Mouse (Mus musculus): Measurements from ENCODE around the gene Rnf141. TPM values are rescaled to one million over a fixed set of nuclear protein-coding genes. Genes with fewer than 3 reads are reported as not detected.

The Rnf141 gene
- polyA plus RNA-seq, 1 experiment from 2014 or later: 39.0 TPM

DNA sequence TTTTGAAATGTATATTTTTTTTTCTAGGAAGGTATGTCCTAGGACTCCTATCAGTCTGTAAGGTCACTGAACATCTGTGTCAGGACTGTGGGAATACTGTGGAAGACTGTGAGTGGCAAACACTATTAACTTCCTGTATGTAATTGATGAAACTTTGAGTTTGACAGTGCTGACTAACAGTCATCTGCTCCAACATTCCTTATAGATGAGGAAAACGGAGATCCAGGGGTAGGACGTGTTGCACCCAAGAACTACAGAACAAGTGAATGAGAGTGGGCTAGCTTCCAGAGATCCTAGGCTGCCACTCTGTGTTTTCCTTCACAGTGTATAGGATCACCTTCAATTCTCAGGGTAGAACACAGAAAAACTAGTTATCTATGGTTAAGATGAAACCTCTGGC, 3.1 kb upstream of the Rnf141 start:
- Histone ChIP-seq H3K4me2 (ENCODE audit: low read depth, low read length) (no peak overlapping the region), H3K4me3 (ENCODE audit: low read length) (no peak overlapping the region), H3K27ac (ENCODE audit: low read length) (no peak overlapping the region), H3K4me1 (ENCODE audit: control insufficient read depth, insufficient read depth, low read length) (peaks cover 11% of the 10 kb centered on the region), H3K9ac (ENCODE audit: low read depth, low read length) (no peak overlapping the region), H3K36me3 (ENCODE audit: control insufficient read depth, insufficient read depth, low read length) (no peaks in the 10 kb centered on the region), H3K9me3 (ENCODE audit: control insufficient read depth, low read length) (no peaks in the 10 kb centered on the region), H3K27me3 (replicated peaks; ENCODE audit: control insufficient read depth, insufficient read depth, low read length) (no peaks in the 10 kb centered on the region)
- no peak for ATAC-seq
- WGBS: 77% methylated on average over 2 of the region's 2 CpGs

DNA sequence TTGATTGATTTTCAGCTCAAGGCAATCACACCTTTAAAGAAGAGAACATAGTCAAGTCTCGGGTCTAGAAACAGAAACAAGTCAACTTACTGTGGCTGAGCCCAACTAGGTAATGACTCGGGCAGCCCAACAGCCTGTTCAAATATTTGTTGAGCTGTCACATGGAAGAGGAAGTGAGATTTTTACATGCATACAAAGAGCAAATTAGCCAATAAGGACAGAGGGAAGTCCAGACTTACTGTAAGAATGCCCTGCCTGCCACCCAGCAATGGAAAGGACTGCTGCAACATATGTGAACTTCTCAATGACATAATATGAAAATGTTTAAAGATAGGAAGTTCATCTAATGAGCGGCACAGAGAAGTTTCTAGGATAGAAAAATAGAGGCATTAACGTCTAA, 3.9 kb downstream of the Rnf141 start:
- ATAC-seq: no peak
- Histone ChIP-seq H3K4me2 (ENCODE audit: low read depth, low read length) (no peak overlapping the region), H3K4me1 (ENCODE audit: control insufficient read depth, insufficient read depth, low read length) (0 out of 2 replicates have a peak, but pooled peaks cover 3% of the 10 kb centered on the region), H3K4me3 (ENCODE audit: low read length) (no peak overlapping the region), H3K27me3 (replicated peaks; ENCODE audit: control insufficient read depth, insufficient read depth, low read length) (no peaks in the 10 kb centered on the region), H3K9me3 (ENCODE audit: control insufficient read depth, low read length) (no peaks in the 10 kb centered on the region), H3K36me3 (ENCODE audit: control insufficient read depth, insufficient read depth, low read length) (no peaks in the 10 kb centered on the region), H3K27ac (ENCODE audit: low read length) (no peak overlapping the region), H3K9ac (ENCODE audit: low read depth, low read length) (no peak overlapping the region)
- WGBS: 49% methylated on average over 4 of the region's 4 CpGs

DNA sequence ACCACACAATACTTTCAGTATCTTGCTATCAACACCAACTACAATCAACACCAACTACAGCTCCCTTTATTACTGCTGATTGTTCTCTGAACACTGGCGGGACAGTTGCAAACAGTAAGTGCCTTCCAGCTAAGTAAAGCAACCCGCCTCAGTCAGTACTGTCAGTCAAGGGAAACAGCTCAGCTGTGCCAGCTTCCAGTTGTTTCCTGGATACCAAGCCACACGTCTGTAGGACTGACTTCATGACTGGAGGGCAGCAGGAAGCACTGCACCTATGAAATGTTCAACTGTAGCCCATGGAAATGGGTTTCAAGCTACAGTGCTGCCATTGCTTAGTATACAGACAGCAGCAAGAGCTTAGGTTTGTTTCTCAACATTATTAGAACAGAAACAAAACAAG, 9.7 kb downstream of the Rnf141 start:
- H3K27ac ChIP-seq (ENCODE audit: low read length): no peak overlapping the region
- WGBS: 57% methylated on average over 3 of the region's 3 CpGs
- H3K36me3 ChIP-seq (ENCODE audit: control insufficient read depth, insufficient read depth, low read length): peaks cover 5% of the 10 kb centered on the region; the same call in 1 of the 2 replicates
- H3K4me1 ChIP-seq (ENCODE audit: control insufficient read depth, insufficient read depth, low read length): no peaks in the 10 kb centered on the region
- ATAC-seq: peak; percentile 44; the same call in 1 of the 2 replicates
- no peak overlapping the region for H3K4me3 ChIP-seq (ENCODE audit: low read length)
- H3K9ac ChIP-seq (ENCODE audit: low read depth, low read length): no peak overlapping the region
- no peaks in the 10 kb centered on the region for H3K27me3 ChIP-seq (replicated peaks; ENCODE audit: control insufficient read depth, insufficient read depth, low read length)
- H3K9me3 ChIP-seq (ENCODE audit: control insufficient read depth, low read length): no peaks in the 10 kb centered on the region
- no peak overlapping the region for H3K4me2 ChIP-seq (ENCODE audit: low read depth, low read length)

DNA sequence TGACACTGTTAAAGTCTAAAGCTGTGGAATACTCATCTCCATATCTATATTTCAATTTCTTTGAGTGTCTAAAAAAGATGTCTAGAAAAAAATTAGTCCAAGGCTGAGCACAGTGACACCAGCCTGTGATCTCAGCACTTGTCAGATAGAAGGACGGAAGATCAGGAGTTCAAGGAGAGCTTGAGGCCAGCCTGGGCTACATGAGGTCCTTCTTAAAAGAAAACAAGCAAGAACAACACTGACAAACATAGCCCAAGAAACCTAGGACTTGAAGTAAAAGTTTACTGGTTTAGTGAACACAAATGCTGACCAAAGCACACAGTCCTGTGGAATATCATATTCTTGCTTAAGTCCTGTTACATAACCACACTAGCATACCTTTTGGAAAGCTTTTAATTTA, 10.2 kb downstream of the Rnf141 start:
- Histone ChIP-seq H3K27me3 (replicated peaks; ENCODE audit: control insufficient read depth, insufficient read depth, low read length) (no peaks in the 10 kb centered on the region), H3K27ac (ENCODE audit: low read length) (no peak overlapping the region), H3K4me3 (ENCODE audit: low read length) (no peak overlapping the region), H3K36me3 (ENCODE audit: control insufficient read depth, insufficient read depth, low read length) (peaks cover 5% of the 10 kb centered on the region; the same call in 1 of the 2 replicates), H3K9ac (ENCODE audit: low read depth, low read length) (no peak overlapping the region), H3K4me2 (ENCODE audit: low read depth, low read length) (no peak overlapping the region), H3K4me1 (ENCODE audit: control insufficient read depth, insufficient read depth, low read length) (no peaks in the 10 kb centered on the region), H3K9me3 (ENCODE audit: control insufficient read depth, low read length) (no peaks in the 10 kb centered on the region)
- WGBS: 85% methylated on average over 1 of the region's 1 CpGs
- ATAC-seq: no peak

DNA sequence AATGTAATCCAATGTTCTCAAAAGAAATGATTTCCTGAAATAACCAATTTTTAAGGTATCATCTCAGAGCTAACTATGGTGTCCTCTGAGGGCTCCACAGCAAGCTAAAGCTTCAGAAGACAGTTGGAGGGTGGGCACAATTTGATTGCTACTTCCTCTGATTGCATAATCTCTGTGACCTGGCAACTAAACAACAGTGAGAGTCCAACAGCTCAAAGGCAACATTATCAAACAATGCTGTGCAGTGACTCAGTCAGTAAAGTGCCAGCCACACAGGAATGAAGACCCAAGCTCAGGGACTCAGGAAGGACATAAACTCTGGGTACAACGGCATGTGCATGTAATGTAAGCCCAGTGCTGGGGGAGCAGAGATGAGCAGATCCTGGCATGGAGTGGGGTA, 11.2 kb downstream of the Rnf141 start:
- H3K4me2 ChIP-seq (ENCODE audit: low read depth, low read length): no peak overlapping the region
- whole genome bisulfite sequencing: 96% methylated on average over 1 of the region's 1 CpGs
- H3K9me3 ChIP-seq (ENCODE audit: control insufficient read depth, low read length): no peaks in the 10 kb centered on the region
- H3K27ac ChIP-seq (ENCODE audit: low read length): no peak overlapping the region
- H3K4me1 ChIP-seq (ENCODE audit: control insufficient read depth, insufficient read depth, low read length): no peaks in the 10 kb centered on the region
- no peak for ATAC-seq
- H3K36me3 ChIP-seq (ENCODE audit: control insufficient read depth, insufficient read depth, low read length): peaks cover 5% of the 10 kb centered on the region; the same call in 1 of the 2 replicates
- no peaks in the 10 kb centered on the region for H3K27me3 ChIP-seq (replicated peaks; ENCODE audit: control insufficient read depth, insufficient read depth, low read length)
- no peak overlapping the region for H3K9ac ChIP-seq (ENCODE audit: low read depth, low read length)
- no peak overlapping the region for H3K4me3 ChIP-seq (ENCODE audit: low read length)

DNA sequence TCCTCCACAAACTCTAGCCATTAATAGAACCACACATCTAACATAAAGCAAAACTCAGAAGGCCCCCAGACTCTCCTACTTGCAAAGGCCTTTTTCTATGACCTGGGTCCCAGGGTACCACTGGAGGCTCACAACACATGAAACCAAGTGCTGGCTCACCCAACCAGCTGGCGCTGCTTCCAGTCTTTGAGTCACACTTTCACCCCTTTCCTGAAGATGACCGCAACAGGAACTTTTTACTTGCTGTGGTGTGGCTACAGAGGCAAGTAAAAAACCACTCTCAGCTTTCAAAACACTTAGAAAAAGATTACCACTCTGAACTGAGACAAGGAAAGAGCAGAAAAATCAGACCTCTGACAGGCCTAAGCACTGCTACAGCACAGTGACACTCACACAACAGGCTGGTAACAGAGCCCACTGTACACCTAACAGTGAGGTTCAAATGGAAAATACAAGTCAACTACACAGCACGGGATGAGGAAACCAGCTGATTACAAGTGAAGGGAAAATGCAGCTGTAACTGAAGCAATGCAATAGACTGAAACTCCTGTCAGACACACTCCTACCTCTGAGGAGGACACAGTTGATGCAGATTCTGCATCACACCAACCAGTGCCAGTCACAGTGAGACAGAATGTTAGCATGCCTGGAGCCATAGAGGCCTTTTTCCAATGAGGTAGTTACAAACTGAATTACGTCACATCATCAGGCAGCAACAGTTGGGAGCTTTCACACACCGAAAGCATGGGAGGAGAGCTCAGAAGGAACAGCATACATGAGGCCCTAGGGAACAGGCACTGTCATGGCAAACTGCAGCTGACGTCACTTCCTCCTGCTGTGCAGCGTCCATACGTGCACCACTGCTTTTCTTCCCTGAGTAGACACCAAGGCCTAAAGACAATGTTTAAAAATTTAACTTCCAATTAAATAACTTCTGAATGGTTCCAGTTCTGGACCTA, 20.0 kb downstream of the Rnf141 start:
- Histone ChIP-seq H3K4me1 (ENCODE audit: control insufficient read depth, insufficient read depth, low read length) (no peaks in the 10 kb centered on the region), H3K9ac (ENCODE audit: low read depth, low read length) (no peak overlapping the region), H3K9me3 (ENCODE audit: control insufficient read depth, low read length) (no peaks in the 10 kb centered on the region), H3K27me3 (replicated peaks; ENCODE audit: control insufficient read depth, insufficient read depth, low read length) (no peaks in the 10 kb centered on the region), H3K36me3 (ENCODE audit: control insufficient read depth, insufficient read depth, low read length) (peaks cover 3% of the 10 kb centered on the region; the same call in 1 of the 2 replicates), H3K4me2 (ENCODE audit: low read depth, low read length) (no peak overlapping the region), H3K27ac (ENCODE audit: low read length) (no peak overlapping the region), H3K4me3 (ENCODE audit: low read length) (no peak overlapping the region)
- 82% methylated on average over 8 of the region's 8 CpGs for WGBS
- ATAC-seq: no peak

DNA sequence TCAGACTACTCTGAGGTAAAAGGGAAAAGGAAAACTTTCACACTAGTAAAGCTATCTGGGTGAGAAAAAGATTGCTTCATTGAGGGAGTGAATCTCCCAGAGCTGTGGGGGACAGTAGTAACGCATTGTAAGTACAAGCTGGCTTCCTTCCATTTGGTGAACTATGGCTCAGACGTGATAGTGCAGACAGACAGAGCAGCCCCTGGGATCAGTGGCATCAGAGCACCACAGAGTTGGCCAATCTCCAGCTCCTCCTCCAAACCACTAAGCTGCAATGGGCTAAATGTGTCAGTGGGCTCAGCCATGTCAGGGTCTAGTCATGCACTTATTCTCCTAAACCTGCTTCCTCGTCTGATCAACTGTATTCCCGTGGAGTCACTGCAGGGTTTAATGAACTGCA, 20.7 kb downstream of the Rnf141 start:
- 69% methylated on average over 4 of the region's 4 CpGs for WGBS
- H3K36me3 ChIP-seq (ENCODE audit: control insufficient read depth, insufficient read depth, low read length): peaks cover 3% of the 10 kb centered on the region; the same call in 1 of the 2 replicates

DNA sequence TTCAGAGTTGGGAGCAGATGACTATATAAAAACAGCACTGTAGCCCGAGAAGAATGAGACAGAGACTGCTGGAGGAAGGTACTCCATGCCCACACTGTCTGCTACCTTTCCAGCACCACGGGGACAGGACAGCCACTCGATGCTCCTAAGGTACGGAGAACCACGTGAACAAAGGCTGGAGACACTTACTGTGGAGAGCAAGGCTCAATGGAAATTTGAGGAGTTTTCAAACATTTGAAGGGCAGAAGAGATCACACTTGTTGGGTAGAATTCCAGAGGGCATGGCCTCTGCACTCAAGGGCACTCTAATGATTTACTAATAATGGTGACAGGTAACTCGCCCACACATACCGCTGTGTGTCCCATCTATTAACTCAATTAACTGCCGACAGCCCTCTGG, 21.2 kb downstream of the Rnf141 start:
- no peak overlapping the region for H3K9ac ChIP-seq (ENCODE audit: low read depth, low read length)
- WGBS: 79% methylated on average over 8 of the region's 8 CpGs

More for the DNA sequence above, 20.7 kb downstream of the Rnf141 start:
- Histone ChIP-seq H3K9me3 (ENCODE audit: control insufficient read depth, low read length) (no peaks in the 10 kb centered on the region), H3K4me2 (ENCODE audit: low read depth, low read length) (no peak overlapping the region), H3K4me3 (ENCODE audit: low read length) (no peak overlapping the region), H3K9ac (ENCODE audit: low read depth, low read length) (no peak overlapping the region), H3K27me3 (replicated peaks; ENCODE audit: control insufficient read depth, insufficient read depth, low read length) (no peaks in the 10 kb centered on the region), H3K27ac (ENCODE audit: low read length) (no peak overlapping the region), H3K4me1 (ENCODE audit: control insufficient read depth, insufficient read depth, low read length) (no peaks in the 10 kb centered on the region)
- no peak for ATAC-seq

DNA sequence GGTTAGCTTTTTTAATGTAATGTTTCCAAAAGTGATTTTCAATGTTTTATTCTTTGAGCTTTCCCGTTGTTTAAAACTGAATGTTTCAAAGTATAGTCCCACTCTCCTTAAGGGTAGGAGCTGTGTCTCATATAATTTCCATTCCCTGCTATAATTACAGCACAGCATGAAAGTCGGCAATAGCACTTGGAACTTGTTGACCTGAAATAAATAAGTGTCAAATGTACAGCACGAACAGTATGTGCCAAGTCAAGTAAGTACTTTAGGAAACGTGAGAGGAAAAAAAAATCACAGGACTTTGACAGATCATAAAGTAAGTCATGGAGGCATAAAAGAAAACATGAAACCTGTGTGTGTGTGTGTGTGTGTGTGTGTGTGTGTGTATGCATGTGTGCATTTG, 22.2 kb downstream of the Rnf141 start:
- H3K9me3 ChIP-seq (ENCODE audit: control insufficient read depth, low read length): no peaks in the 10 kb centered on the region
- H3K4me3 ChIP-seq (ENCODE audit: low read length): no peak overlapping the region
- WGBS: 44% methylated on average over 4 of the region's 4 CpGs
- H3K9ac ChIP-seq (ENCODE audit: low read depth, low read length): no peak overlapping the region
- peaks cover 3% of the 10 kb centered on the region; the same call in 1 of the 2 replicates for H3K36me3 ChIP-seq (ENCODE audit: control insufficient read depth, insufficient read depth, low read length)
- H3K4me2 ChIP-seq (ENCODE audit: low read depth, low read length): no peak overlapping the region
- H3K27me3 ChIP-seq (replicated peaks; ENCODE audit: control insufficient read depth, insufficient read depth, low read length): no peaks in the 10 kb centered on the region
- H3K27ac ChIP-seq (ENCODE audit: low read length): no peak overlapping the region
- H3K4me1 ChIP-seq (ENCODE audit: control insufficient read depth, insufficient read depth, low read length): no peaks in the 10 kb centered on the region
- no peak for ATAC-seq

More for the DNA sequence above, 21.2 kb downstream of the Rnf141 start:
- no peak for ATAC-seq
- no peak overlapping the region for H3K27ac ChIP-seq (ENCODE audit: low read length)
- no peak overlapping the region for H3K4me2 ChIP-seq (ENCODE audit: low read depth, low read length)
- no peaks in the 10 kb centered on the region for H3K27me3 ChIP-seq (replicated peaks; ENCODE audit: control insufficient read depth, insufficient read depth, low read length)
- no peak overlapping the region for H3K4me3 ChIP-seq (ENCODE audit: low read length)
- H3K4me1 ChIP-seq (ENCODE audit: control insufficient read depth, insufficient read depth, low read length): no peaks in the 10 kb centered on the region
- H3K36me3 ChIP-seq (ENCODE audit: control insufficient read depth, insufficient read depth, low read length): peaks cover 3% of the 10 kb centered on the region; the same call in 1 of the 2 replicates
- no peaks in the 10 kb centered on the region for H3K9me3 ChIP-seq (ENCODE audit: control insufficient read depth, low read length)

Measured in intestine, embryonic 16.5 days (tissue).